Mouse (Mus musculus): Measurements from ENCODE around the gene Shb.

Shb gene

GRCm38 (mm10) chr4:45487681-45488081 lies 44.6 kb downstream of the Shb start:
- DNase-seq (ENCODE audit: extremely low read depth, insufficient read length, low spot score): peak; percentile 54

GRCm38 (mm10) chr4:45485024-45485423 lies 47.2 kb downstream of the Shb start:
- DNase-seq (ENCODE audit: extremely low read depth, insufficient read length, low spot score): no peak

- DNase-seq (ENCODE audit: extremely low read depth, insufficient read length, low spot score): no peak
These were observed 48.7 kb downstream of the Shb start for GRCm38 (mm10) chr4:45483271-45484245.

GRCm38 (mm10) chr4:45482271-45482670 lies 50.0 kb downstream of the Shb start:
- no peak for DNase-seq (ENCODE audit: extremely low read depth, insufficient read length, low spot score)

GRCm38 (mm10) chr4:45481431-45481830 lies 50.8 kb downstream of the Shb start:
- no peak for DNase-seq (ENCODE audit: extremely low read depth, insufficient read length, low spot score)

- no peak for DNase-seq (ENCODE audit: extremely low read depth, insufficient read length, low spot score)
These were observed 51.7 kb downstream of the Shb start for GRCm38 (mm10) chr4:45480595-45480994.

GRCm38 (mm10) chr4:45479433-45479832 lies 52.8 kb downstream of the Shb start:
- no peak for DNase-seq (ENCODE audit: extremely low read depth, insufficient read length, low spot score)

GRCm38 (mm10) chr4:45478178-45478577 lies 54.1 kb downstream of the Shb start:
- DNase-seq (ENCODE audit: extremely low read depth, insufficient read length, low spot score): no peak

GRCm38 (mm10) chr4:45477047-45477446 lies 55.2 kb downstream of the Shb start:
- no peak for DNase-seq (ENCODE audit: extremely low read depth, insufficient read length, low spot score)

- no peak for DNase-seq (ENCODE audit: extremely low read depth, insufficient read length, low spot score)
These were observed 57.4 kb downstream of the Shb start for GRCm38 (mm10) chr4:45474832-45475231.

- no peak for DNase-seq (ENCODE audit: extremely low read depth, insufficient read length, low spot score)
These were observed 58.1 kb downstream of the Shb start for GRCm38 (mm10) chr4:45474131-45474530.

- DNase-seq (ENCODE audit: extremely low read depth, insufficient read length, low spot score): peak; percentile 89
These were observed 59.1 kb downstream of the Shb start for GRCm38 (mm10) chr4:45473129-45473528.

- DNase-seq (ENCODE audit: extremely low read depth, insufficient read length, low spot score): no peak
These were observed 59.6 kb downstream of the Shb start for GRCm38 (mm10) chr4:45472706-45473105.

GRCm38 (mm10) chr4:45471654-45472556 lies 60.4 kb downstream of the Shb start:
- no peak for DNase-seq (ENCODE audit: extremely low read depth, insufficient read length, low spot score)

GRCm38 (mm10) chr4:45469057-45469456 lies 63.2 kb downstream of the Shb start:
- no peak for DNase-seq (ENCODE audit: extremely low read depth, insufficient read length, low spot score)

GRCm38 (mm10) chr4:45468507-45468906 lies 63.8 kb downstream of the Shb start:
- no peak for DNase-seq (ENCODE audit: extremely low read depth, insufficient read length, low spot score)

- peak; percentile 87 for DNase-seq (ENCODE audit: extremely low read depth, insufficient read length, low spot score)
These were observed 65.0 kb downstream of the Shb start for GRCm38 (mm10) chr4:45467115-45467912.

GRCm38 (mm10) chr4:45464941-45465340 lies 67.3 kb downstream of the Shb start:
- DNase-seq (ENCODE audit: extremely low read depth, insufficient read length, low spot score): no peak

GRCm38 (mm10) chr4:45464528-45464927 lies 67.7 kb downstream of the Shb start:
- no peak for DNase-seq (ENCODE audit: extremely low read depth, insufficient read length, low spot score)

- no peak for DNase-seq (ENCODE audit: extremely low read depth, insufficient read length, low spot score)
These were observed 68.1 kb downstream of the Shb start for GRCm38 (mm10) chr4:45464123-45464522.

Data from 3134 (cell line).